Mouse (Mus musculus): ENCODE measurements around the gene Olfr1314. TPM values are rescaled to one million over a fixed set of nuclear protein-coding genes. Genes with fewer than 3 reads are reported as not detected.

Gene Olfr1314
- not detected in 2 replicates for polyA plus RNA-seq (2012)

GRCm38 (mm10) chr2:112096681-112097080 lies at the start of gene Olfr1314:
Gene Olfr1314, minus strand, starts transcription at chr2:112096781.
- Histone ChIP-seq H3K4me3 (replicated peaks) (no peak within 1 kb of the TSS), H3K4me1 (ENCODE audit: control insufficient read depth) (no peaks in the 10 kb centered on the region), H3K36me3 (ENCODE audit: control insufficient read depth) (no peaks in the 10 kb centered on the region), H3K9me3 (ENCODE audit: control insufficient read depth, low read length) (no peaks in the 10 kb centered on the region), H3K27me3 (ENCODE audit: control insufficient read depth) (no peaks in the 10 kb centered on the region)
- no peak for TF ChIP-seq GATA1 (IDR thresholded peaks at IDR 0.05; ENCODE audit: low read length)
- TF ChIP-seq TAL1 (IDR thresholded peaks at IDR 0.05; ENCODE audit: low read length): no peak

- TF ChIP-seq TAL1 (IDR thresholded peaks at IDR 0.05; ENCODE audit: low read length) (no peak), GATA1 (IDR thresholded peaks at IDR 0.05; ENCODE audit: low read length) (no peak)
- no peaks in the 10 kb centered on the region for H3K4me1 ChIP-seq (ENCODE audit: control insufficient read depth)
- H3K27me3 ChIP-seq (ENCODE audit: control insufficient read depth): no peaks in the 10 kb centered on the region
- H3K4me3 ChIP-seq (replicated peaks): no peak within 1 kb of the TSS
- no peaks in the 10 kb centered on the region for H3K36me3 ChIP-seq (ENCODE audit: control insufficient read depth)
- H3K9me3 ChIP-seq (ENCODE audit: control insufficient read depth, low read length): no peaks in the 10 kb centered on the region
These were observed 43.4 kb upstream of the Olfr1314 start, which contains the start of gene Olfr1317 for GRCm38 (mm10) chr2:112140029-112140428. Gene Olfr1317, plus strand, starts transcription at chr2:112140329.

- TF ChIP-seq TAL1 (IDR thresholded peaks at IDR 0.05; ENCODE audit: low read length) (no peak), GATA1 (IDR thresholded peaks at IDR 0.05; ENCODE audit: low read length) (no peak)
- Histone ChIP-seq H3K4me1 (ENCODE audit: control insufficient read depth) (no peaks in the 10 kb centered on the region), H3K36me3 (ENCODE audit: control insufficient read depth) (no peaks in the 10 kb centered on the region), H3K4me3 (replicated peaks) (no peak within 1 kb of the TSS), H3K27me3 (ENCODE audit: control insufficient read depth) (no peaks in the 10 kb centered on the region), H3K9me3 (ENCODE audit: control insufficient read depth, low read length) (no peaks in the 10 kb centered on the region)
These were observed 38.3 kb upstream of the Olfr1314 start, which contains the start of gene Olfr1316 for GRCm38 (mm10) chr2:112134877-112135276. Gene Olfr1316, minus strand, starts transcription at chr2:112134977.

- H3K36me3 ChIP-seq (ENCODE audit: control insufficient read depth): no peaks in the 10 kb centered on the region
- TF ChIP-seq TAL1 (IDR thresholded peaks at IDR 0.05; ENCODE audit: low read length): no peak
- no peak for TF ChIP-seq GATA1 (IDR thresholded peaks at IDR 0.05; ENCODE audit: low read length)
- no peaks in the 10 kb centered on the region for H3K27me3 ChIP-seq (ENCODE audit: control insufficient read depth)
- no peak within 1 kb of the TSS for H3K4me3 ChIP-seq (replicated peaks)
- H3K4me1 ChIP-seq (ENCODE audit: control insufficient read depth): no peaks in the 10 kb centered on the region
- H3K9me3 ChIP-seq (ENCODE audit: control insufficient read depth, low read length): no peaks in the 10 kb centered on the region
These were observed 18.8 kb upstream of the Olfr1314 start, which contains the start of gene Olfr1315-ps1 for GRCm38 (mm10) chr2:112115340-112115739. Gene Olfr1315-ps1, minus strand, starts transcription at chr2:112115440.

GRCm38 (mm10) chr2:112077743-112078142 lies 18.8 kb downstream of the Olfr1314 start, which contains the start of gene Olfr1313:
Gene Olfr1313, minus strand, starts transcription at chr2:112077843.
- Histone ChIP-seq H3K4me1 (ENCODE audit: control insufficient read depth) (no peaks in the 10 kb centered on the region), H3K9me3 (ENCODE audit: control insufficient read depth, low read length) (no peaks in the 10 kb centered on the region), H3K4me3 (replicated peaks) (no peak within 1 kb of the TSS), H3K27me3 (ENCODE audit: control insufficient read depth) (no peaks in the 10 kb centered on the region), H3K36me3 (ENCODE audit: control insufficient read depth) (no peaks in the 10 kb centered on the region)
- no peak for TF ChIP-seq TAL1 (IDR thresholded peaks at IDR 0.05; ENCODE audit: low read length)
- TF ChIP-seq GATA1 (IDR thresholded peaks at IDR 0.05; ENCODE audit: low read length): no peak

- no peaks in the 10 kb centered on the region for H3K36me3 ChIP-seq (ENCODE audit: control insufficient read depth)
- no peaks in the 10 kb centered on the region for H3K27me3 ChIP-seq (ENCODE audit: control insufficient read depth)
- no peaks in the 10 kb centered on the region for H3K4me1 ChIP-seq (ENCODE audit: control insufficient read depth)
- no peak within 1 kb of the TSS for H3K4me3 ChIP-seq (replicated peaks)
- TF ChIP-seq TAL1 (IDR thresholded peaks at IDR 0.05; ENCODE audit: low read length) (no peak), GATA1 (IDR thresholded peaks at IDR 0.05; ENCODE audit: low read length) (no peak)
- H3K9me3 ChIP-seq (ENCODE audit: control insufficient read depth, low read length): no peaks in the 10 kb centered on the region
These were observed 46.4 kb downstream of the Olfr1314 start, which contains the start of gene Olfr1312 for GRCm38 (mm10) chr2:112050138-112050537. Gene Olfr1312, minus strand, starts transcription at chr2:112050238.

Other genes starting within 250 kb of the Olfr1314 start
- not detected in 2 replicates for gene Olfr1305, start 219.6 kb downstream of the Olfr1314 start, polyA plus RNA-seq (2012)
- not detected in 2 replicates for gene Olfr1306, start 180.5 kb downstream of the Olfr1314 start, polyA plus RNA-seq (2012)
- not detected in 2 replicates for gene Olfr1307, start 147.3 kb downstream of the Olfr1314 start, polyA plus RNA-seq (2012)
- gene Olfr1308, start 131.8 kb downstream of the Olfr1314 start, polyA plus RNA-seq (2012): not detected in 2 replicates
- gene Olfr1309, start 106.5 kb downstream of the Olfr1314 start, polyA plus RNA-seq (2012): not detected in 2 replicates
- not detected in 2 replicates for gene Olfr1310, start 84.1 kb downstream of the Olfr1314 start, polyA plus RNA-seq (2012)
- not detected in 2 replicates for gene Olfr1311, start 72.4 kb downstream of the Olfr1314 start, polyA plus RNA-seq (2012)
- gene Olfr1312, start 46.5 kb downstream of the Olfr1314 start, polyA plus RNA-seq (2012): not detected in 2 replicates
- not detected in 2 replicates for gene Olfr1313, start 18.9 kb downstream of the Olfr1314 start, polyA plus RNA-seq (2012)
- gene Olfr1315-ps1, start 18.7 kb upstream of the Olfr1314 start, polyA plus RNA-seq (2012): not detected in 2 replicates
- gene Olfr1316, start 38.2 kb upstream of the Olfr1314 start, polyA plus RNA-seq (2012): not detected in 2 replicates
- 0.03 TPM in 1 of 2 replicates, not detected in the other for gene Olfr1317, start 43.5 kb upstream of the Olfr1314 start, polyA plus RNA-seq (2012)
- 0.03 TPM in 1 of 2 replicates, not detected in the other for gene Olfr1318, start 57.4 kb upstream of the Olfr1314 start, polyA plus RNA-seq (2012)
- 0.11 and 0.85 TPM in 2 replicates for gene Lpcat4, start 142.7 kb upstream of the Olfr1314 start, polyA plus RNA-seq (2012)
- not detected in 2 replicates for gene Nutm1, start 162.5 kb upstream of the Olfr1314 start, polyA plus RNA-seq (2012)
- 1.5 and 1.9 TPM in 2 replicates for gene Nop10, start 165.1 kb upstream of the Olfr1314 start, polyA plus RNA-seq (2012)
- gene Slc12a6, start 169.0 kb upstream of the Olfr1314 start, polyA plus RNA-seq (2012): 0.24 and 0.47 TPM in 2 replicates
- gene Gm21985, start 169.5 kb upstream of the Olfr1314 start, polyA plus RNA-seq (2012): not detected in 2 replicates

Data from erythroblast, embryonic 14.5 days (primary cell).